Mouse (Mus musculus) kidney, postnatal 10 days (tissue): ENCODE results near the gene Gm17019.
"Not testable (repeated sequence)": the region's sequence is repeated elsewhere in the genome, so short reads cannot be mapped to it uniquely, and the experiment has no call there.

ENCODE experiments used
- DNase-seq: peaks from one replicate; pipeline ENCODE4 v3.0.0; 2021; ENCODE audit warnings: mixed read lengths

Gm17019 gene

GRCm38 (mm10) chr5:15032898-15033297 lies at the start of gene Gm17019:
Gene Gm17019, minus strand, starts transcription at chr5:15032998.
- not testable (repeated sequence) for DNase-seq

GRCm38 (mm10) chr5:15062385-15062715 lies 29.6 kb upstream of the Gm17019 start:
- DNase-seq, result not testable (repeated sequence)

DNA sequence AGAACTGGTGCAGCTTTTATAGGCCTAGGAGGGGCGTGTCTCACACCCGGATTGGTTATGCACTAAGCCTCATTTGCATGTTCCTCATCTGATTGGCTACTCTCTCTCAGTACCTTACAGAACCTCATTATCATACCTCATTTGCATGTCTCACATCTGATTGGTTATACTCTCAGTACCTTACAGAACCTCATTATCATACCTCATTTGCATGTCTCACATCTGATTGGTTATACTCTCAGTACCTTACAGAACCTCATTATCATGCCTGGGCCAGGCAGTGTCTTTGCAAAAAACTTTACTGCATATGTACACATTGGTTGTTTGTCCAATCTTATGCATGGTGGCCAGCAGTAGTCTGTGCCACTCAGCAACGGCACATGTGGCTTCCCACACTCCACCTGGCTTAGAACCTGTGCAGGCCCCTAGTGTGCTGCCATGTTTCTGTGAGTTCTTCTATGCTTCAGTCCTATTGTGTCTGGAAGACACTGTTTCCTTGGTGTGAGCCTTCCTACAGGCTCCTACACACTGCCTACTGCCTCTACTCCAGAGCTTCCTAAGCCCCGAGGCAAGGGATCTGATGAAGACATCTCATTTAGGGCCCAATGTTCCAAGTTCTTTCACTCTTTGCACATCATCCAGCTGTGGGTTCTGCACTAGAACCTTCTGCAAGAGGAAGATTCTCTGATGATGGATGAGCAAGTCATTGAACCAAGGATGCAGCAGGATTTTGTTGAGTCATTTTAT lies 29.0 kb upstream of the Gm17019 start:
- not testable (repeated sequence) for DNase-seq

DNA sequence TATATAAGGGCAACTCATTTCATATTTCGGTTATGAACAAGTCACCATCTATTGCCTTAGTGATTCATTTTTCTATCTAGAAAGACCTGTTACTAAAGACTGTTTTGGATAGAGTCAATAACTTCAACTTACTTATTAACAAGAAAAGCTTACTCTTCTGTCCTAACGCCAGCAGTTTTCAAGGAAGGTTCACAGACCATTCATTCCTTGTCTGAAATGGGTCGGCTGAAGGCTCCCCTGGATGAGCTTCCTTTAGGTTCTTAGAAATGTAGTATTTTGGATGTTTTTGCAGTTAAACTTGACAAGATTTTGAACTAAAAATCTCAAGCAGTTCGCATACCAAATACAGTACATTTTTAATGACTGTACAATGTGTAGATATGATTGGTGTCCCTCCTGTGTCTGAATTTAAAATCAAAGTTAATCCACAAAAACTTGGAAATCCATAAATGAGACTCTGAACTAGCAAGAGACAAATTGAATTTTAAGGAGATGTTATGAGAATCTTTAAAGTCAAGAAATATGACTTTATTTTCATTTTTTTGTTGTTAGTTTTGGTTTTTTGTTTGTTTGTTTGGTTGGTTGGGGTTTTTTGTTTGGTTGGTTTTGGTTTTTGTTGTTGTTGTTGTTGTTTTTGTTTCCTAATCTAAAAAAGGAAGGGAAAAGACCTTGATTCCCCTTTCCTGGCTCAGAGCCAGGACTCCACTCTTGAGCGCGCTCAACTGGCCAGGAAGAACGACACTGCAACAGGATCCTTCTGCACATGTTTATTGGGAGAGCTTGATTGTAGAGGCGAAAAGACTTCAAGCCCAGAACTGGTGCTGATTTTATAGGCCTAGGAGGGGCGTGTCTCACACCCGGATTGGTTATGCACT lies 21.6 kb upstream of the Gm17019 start:
- DNase-seq, result not testable (repeated sequence)

DNA sequence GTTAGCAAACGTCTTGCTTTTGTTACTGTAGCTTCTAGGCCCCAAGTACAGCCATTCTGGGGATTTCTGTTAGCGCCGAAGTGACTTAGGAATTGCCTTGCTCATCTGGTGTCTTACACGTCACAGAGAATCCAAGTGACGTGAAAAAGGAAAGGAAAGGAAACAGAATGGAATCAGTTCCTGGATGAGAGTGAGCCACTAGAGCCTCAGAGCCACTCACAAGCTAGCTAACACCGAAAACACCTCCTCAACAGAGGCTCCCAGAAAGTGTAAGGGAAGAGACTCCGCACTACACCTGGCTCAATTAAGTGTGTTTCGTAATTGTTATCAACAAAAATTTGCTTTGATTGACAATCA lies 20.8 kb upstream of the Gm17019 start:
- DNase-seq, result not testable (repeated sequence)

DNA sequence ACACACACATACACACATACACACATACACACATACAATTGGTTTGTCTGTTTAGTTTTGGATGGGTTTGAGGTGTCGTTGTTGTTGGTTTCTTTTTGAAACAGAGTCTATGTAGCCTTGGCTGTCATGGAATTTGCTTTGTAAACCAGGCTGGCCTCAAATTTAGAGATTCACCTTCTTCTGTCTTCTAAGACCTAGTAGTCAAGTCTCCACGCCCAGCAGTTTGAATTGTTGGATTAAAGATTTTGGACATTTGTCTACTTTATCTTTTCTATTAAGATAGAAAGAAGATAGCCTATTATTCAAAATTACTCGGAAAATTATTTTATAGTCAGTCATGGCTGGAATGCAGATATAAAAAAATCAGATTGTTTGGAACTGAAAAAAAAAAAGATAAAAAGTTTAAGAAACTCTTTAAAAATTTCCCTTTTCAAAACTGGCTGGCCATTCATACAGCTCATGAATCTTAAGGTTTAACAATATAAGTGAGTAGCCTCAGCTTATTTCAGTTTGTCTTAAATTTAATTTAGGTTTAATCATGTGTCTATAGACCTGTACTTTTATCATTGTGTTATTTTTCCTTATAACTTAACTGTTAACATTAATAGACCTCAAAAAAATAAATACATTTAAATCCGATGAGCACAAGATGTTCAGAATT lies 20.3 kb upstream of the Gm17019 start:
- DNase-seq, result not testable (repeated sequence)

DNA sequence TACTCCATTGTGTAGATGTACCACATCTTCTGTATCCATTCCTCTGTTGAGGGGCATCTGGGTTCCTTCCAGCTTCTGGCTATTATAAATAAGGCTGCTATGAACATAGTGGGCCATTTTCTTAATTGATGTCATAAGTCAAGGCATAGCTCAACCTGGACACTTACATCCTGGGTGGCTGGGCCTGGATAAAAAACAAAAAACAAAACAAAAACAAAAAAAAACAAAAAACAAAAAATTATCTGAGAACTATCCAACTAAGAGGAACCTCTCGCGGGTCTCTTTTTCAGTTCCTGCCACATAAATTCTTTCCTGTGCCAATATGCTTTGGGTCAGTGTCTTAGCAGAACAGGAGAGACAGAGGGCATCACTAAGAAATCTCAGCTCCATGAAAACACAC lies 18.0 kb upstream of the Gm17019 start:
- not testable (repeated sequence) for DNase-seq

- DNase-seq, result not testable (repeated sequence)
Observed at GRCm38 (mm10) chr5:15044830-15045767, 12.3 kb upstream of the Gm17019 start.

DNA sequence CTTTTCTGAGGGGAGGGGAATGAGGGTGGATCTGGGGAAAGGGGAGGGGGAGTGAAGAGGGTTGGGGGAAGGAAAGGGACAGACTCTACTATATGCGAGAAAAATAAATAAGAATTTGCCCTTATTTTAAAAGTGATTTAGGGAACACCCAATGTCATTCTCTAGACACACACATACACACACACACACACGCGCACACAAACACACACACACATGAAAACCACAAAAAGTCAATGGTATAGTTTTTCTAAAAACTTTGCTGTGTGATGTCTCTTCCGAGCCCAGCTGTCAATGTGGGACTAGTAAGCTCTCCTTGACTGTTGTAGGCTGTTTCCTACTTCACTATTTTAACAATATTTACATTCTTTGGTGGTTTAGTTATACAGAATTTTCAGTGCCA lies 8.0 kb upstream of the Gm17019 start:
- DNase-seq, result not testable (repeated sequence)

GRCm38 (mm10) chr5:15039984-15040383 lies 7.2 kb upstream of the Gm17019 start:
- DNase-seq, result not testable (repeated sequence)

- peak; percentile 6 for DNase-seq
Observed at GRCm38 (mm10) chr5:15024316-15024715, 8.5 kb downstream of the Gm17019 start.

GRCm38 (mm10) chr5:15020067-15020466 lies 12.7 kb downstream of the Gm17019 start:
- DNase-seq, result not testable (repeated sequence)

- DNase-seq, result not testable (repeated sequence)
Observed at GRCm38 (mm10) chr5:15010639-15011582, 21.9 kb downstream of the Gm17019 start.

DNA sequence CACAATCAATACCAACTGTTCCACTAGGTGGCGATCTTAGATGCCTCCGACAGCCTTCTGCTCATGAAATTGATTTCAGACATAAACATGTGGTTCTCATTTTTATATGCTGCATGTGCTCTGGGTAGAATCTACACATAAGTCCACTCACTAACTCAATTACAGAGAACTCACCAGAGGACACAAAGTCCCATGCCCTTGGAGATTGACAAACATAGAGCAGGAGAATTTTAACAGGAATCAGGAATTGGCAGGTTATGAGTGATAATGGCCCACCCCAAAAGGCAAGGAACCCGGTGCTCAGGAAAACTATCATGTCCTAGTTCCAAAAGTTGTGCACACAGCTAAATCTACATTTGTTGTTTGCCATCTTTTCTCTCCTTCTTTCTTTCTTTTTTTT lies 25.9 kb downstream of the Gm17019 start:
- not testable (repeated sequence) for DNase-seq

- DNase-seq, result not testable (repeated sequence)
Observed at GRCm38 (mm10) chr5:15006288-15006687, 26.5 kb downstream of the Gm17019 start.

DNA sequence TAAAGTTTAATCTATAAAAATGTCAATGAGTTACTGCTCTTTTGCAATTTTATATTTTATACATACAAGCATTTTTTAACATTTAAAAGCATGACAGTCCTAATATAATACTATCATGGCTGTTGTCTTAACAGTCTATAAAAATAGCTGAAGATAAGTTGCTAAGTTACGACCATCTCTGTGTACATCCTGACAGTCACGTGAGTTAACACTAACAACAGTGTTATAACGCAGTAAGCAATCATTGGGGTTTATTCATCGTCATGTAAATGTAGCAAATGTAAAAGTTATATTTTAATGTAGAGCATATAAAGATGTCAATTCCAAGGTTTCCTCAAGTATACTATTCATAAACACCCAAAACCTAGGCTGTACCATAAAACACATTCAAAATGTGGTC lies 27.2 kb downstream of the Gm17019 start:
- not testable (repeated sequence) for DNase-seq

DNA sequence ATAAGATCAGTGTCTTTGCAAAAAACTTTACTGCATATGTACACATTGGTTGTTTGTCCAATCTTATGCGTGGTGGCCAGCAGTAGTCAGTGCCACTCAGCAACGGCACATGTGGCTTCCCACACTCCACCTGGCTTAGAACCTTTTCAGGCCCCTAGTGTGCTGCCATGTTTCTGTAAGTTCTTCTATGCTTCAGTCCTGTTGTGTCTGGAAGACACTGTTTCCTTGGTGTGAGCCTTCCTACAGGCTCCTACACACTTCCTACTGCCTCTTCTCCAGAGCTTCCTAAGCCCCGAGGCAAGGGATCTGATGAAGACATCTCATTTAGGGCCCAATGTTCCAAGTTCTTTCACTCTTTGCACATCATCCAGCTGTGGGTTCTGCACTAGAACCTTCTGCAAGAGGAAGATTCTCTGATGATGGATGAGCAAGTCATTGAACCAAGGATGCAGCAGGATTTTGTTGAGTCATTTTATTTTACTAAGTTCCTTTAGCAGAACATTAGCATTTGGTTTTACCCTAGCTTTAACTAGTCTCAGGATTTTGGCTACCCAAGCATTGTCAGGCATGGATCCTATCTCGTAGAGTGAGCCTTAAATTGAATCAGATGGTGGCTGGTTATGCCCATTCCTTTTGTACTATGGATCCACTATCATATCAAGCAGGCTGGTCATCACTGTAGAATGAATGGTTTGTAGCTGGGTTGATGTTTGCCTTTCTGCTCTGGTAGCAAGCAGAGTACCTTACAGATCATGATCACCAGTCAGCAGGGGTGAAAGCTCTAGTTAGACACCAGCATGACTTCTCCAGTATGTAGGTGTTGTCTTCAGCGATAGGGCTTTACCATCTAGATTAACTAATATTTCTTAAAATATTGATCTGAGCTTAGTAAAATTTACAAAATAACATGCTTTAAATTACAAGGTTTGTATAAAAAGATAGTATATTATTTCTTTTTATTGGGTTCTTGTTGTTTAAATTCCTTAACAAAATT lies 27.9 kb downstream of the Gm17019 start:
- DNase-seq, result not testable (repeated sequence)

DNA sequence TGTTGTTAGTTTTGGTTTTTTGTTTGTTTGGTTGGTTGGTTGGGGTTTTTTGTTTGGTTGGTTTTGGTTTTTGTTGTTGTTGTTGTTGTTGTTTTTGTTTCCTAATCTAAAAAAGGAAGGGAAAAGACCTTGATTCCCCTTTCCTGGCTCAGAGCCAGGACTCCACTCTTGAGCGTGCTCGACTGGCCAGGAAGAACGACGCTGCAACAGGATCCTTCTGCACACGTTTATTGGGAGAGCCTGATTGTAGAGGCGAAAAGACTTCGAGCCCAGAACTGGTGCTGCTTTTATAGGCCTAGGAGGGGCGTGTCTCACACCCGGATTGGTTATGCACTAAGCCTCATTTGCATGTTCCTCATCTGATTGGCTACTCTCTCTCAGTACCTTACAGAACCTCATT lies 34.7 kb downstream of the Gm17019 start:
- not testable (repeated sequence) for DNase-seq

DNA sequence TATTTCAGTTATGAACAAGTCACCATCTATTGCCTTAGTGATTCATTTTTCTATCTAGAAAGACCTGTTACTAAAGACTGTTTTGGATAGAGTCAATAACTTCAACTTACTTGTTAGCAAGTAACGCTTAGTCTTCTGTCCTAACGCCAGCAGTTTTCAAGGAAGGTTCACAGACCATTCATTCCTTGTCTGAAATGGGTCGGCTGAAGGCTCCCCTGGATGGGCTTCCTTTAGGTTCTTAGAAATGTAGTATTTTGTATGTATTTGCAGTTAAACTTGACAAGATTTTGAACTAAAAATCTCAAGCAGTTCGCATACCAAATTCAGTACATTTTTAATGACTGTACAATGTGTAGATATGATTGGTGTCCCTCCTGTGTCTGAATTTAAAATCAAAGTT lies 35.2 kb downstream of the Gm17019 start:
- peak; percentile 31 for DNase-seq
